Mouse (Mus musculus): ENCODE measurements at regions not wholly inside any gene's neighbourhood (a gene's known extent, or its start where the extent isn't known, plus 50 kb on each side); places are given as distances from the start of the nearest gene placed in this dataset.
"Not testable (repeated sequence)": the region's sequence is repeated elsewhere in the genome, so short reads cannot be mapped to it uniquely, and the experiment has no call there.

DNA sequence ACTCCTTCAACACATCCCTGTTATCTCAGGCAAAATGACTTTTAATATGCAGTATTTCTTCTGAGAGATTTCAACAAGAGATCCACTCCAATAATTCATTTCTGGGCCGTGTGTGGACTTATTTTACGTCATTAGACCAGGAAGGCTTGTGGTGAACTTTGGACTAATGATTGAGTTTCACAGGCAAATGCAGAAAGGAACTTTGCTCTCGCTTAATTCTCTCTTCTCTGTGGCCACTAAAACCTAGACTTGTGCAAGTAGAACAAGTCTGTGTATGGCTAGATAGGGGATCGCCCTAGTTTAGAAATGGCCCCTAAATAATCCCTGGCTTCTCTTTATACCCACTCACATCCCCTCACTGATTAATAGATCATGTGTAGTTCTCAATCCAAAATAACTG is 50.6 kb upstream of the Ppp1r12a start:
- H3K9me3 ChIP-seq: no peaks in the 10 kb centered on the region
- WGBS: 94% methylated on average over 4 of the region's 4 CpGs

DNA sequence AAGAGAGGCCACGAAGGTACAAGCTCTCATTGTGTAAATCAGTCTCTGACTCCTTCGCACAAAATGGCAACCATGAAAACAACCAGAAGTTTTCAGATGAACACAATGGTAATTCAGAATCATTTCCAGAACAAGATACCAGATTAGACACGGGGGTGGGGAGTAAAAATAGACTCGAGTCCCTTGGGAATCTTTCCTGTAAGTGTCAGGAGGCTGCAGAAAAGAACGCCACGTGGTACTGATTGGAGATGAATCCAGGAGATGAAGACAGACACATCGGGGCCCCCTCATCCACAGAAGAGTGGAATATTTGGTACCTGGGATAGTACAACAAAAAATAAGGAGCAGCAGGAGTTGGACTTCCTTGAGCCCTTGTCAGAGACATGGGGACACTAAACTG is 51.1 kb upstream of the Ppp1r12a start:
- Histone ChIP-seq H3K9me3 (no peaks in the 10 kb centered on the region), H3K4me2 (no peak overlapping the region), H3K27me3 (replicated peaks) (no peaks in the 10 kb centered on the region), H3K9ac (no peak overlapping the region), H3K4me3 (no peak overlapping the region), H3K36me3 (replicated peaks) (no peaks in the 10 kb centered on the region), H3K27ac (no peak overlapping the region), H3K4me1 (no peaks in the 10 kb centered on the region)
- 70% methylated on average over 7 of the region's 7 CpGs for WGBS
- no peak for ATAC-seq (replicated peaks)

More for the DNA sequence above, 50.6 kb upstream of the Ppp1r12a start:
- H3K27me3 ChIP-seq (replicated peaks): no peaks in the 10 kb centered on the region
- no peak overlapping the region for H3K27ac ChIP-seq
- H3K9ac ChIP-seq: no peak overlapping the region
- no peak for ATAC-seq (replicated peaks)
- no peaks in the 10 kb centered on the region for H3K36me3 ChIP-seq (replicated peaks)
- H3K4me3 ChIP-seq: no peak overlapping the region
- no peak overlapping the region for H3K4me2 ChIP-seq
- H3K4me1 ChIP-seq: no peaks in the 10 kb centered on the region

DNA sequence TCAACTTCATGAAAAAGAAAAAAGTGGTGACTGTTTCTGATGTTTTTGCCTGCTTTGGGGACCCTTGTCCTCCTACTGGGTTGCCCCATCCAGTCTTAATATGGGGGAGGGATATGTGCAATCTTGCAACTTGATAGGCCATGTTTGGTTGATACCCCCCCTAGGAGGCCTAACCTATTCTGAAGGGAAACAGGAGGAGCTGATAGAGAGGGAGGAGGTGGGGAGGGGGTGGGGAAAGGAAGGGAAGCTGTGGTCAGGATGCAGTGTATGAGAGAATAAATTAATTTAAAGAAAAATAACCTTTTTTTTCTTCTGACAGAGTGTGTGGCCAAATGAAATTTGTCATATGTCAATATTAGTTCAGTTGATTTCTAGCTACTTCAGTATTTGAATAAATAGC is 51.8 kb upstream of the Ppp1r12a start:
- Histone ChIP-seq H3K4me3 (no peak overlapping the region), H3K4me1 (no peaks in the 10 kb centered on the region), H3K4me2 (no peak overlapping the region), H3K9ac (no peak overlapping the region), H3K36me3 (replicated peaks) (no peaks in the 10 kb centered on the region), H3K9me3 (no peaks in the 10 kb centered on the region), H3K27me3 (replicated peaks) (no peaks in the 10 kb centered on the region), H3K27ac (no peak overlapping the region)
- ATAC-seq (replicated peaks): no peak

DNA sequence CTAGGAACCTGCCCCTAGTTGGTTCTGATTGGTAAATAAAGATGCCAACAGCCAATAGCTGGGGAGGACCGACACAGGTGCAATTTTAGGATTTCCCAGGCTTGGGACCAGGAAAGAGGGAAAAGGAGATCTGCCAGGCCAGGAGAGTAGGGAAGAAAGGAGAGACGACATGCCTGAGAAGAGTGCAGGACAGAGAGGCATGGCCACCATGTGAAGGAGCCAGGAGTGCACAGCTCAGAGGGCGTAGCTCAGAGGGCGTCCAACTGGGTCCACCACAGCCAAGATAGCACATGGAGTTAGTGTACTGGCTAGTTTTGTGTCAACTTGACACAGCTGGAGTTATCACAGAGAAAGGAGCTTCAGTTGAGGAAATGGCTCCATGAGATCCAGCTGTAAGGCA is 53.5 kb upstream of the Ppp1r12a start:
- not testable (repeated sequence) for H3K4me2 ChIP-seq; H3K9me3 ChIP-seq; H3K9ac ChIP-seq; H3K27ac ChIP-seq; H3K4me3 ChIP-seq; H3K36me3 ChIP-seq (replicated peaks); H3K27me3 ChIP-seq (replicated peaks); H3K4me1 ChIP-seq; ATAC-seq (replicated peaks)
- 90% methylated on average over 4 of the region's 4 CpGs for WGBS

DNA sequence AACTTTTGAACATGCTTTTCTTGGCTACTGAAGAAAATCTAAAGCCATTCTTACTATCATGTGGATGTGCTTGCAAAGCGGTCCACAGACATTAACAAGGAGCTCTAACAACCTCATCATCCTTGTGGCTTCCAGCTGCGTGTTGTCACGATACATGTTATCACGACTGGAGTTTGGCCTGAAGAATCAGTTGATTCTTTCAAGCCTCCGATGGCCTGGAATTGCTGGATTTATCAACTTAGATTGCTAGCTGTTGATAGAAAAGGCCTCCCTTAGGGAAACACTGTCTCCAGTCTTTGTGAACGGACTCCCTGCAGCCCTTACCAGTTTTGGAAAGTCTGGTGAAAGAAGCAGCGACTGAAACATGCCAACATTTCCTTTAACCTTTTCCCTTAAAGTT is 60.5 kb upstream of the Ppp1r12a start:
- H3K9me3 ChIP-seq: no peaks in the 10 kb centered on the region
- no peaks in the 10 kb centered on the region for H3K4me1 ChIP-seq
- no peak overlapping the region for H3K27ac ChIP-seq
- no peak overlapping the region for H3K4me2 ChIP-seq
- no peaks in the 10 kb centered on the region for H3K36me3 ChIP-seq (replicated peaks)
- ATAC-seq (replicated peaks): no peak
- H3K9ac ChIP-seq: no peak overlapping the region
- no peaks in the 10 kb centered on the region for H3K27me3 ChIP-seq (replicated peaks)
- H3K4me3 ChIP-seq: no peak overlapping the region
- 87% methylated on average over 7 of the region's 7 CpGs for WGBS

DNA sequence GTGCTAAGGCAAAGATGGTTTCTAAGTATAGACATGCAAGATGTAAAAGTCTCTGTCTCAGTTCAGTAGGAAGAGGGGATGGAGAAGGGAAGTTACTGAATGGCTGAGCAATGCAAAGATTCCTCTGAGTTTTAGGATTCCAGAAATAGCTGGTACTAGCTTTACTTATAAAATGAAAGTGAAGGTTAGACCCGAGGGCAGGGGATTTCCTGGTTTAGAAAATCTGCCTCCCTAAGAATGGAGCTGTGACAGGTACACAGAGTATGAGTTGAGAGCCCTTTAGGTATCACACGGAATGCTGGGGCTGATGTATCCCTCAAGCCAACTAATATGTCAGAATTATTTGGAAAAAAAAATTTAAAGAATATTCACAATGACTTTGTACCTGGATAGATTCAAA is 69.0 kb upstream of the Ppp1r12a start:
- no peak overlapping the region for H3K4me3 ChIP-seq
- no peak overlapping the region for H3K4me2 ChIP-seq
- 77% methylated on average over 2 of the region's 2 CpGs for WGBS
- H3K36me3 ChIP-seq (replicated peaks): no peaks in the 10 kb centered on the region
- no peak overlapping the region for H3K27ac ChIP-seq
- no peaks in the 10 kb centered on the region for H3K4me1 ChIP-seq
- ATAC-seq (replicated peaks): no peak
- no peaks in the 10 kb centered on the region for H3K9me3 ChIP-seq
- H3K9ac ChIP-seq: no peak overlapping the region
- no peaks in the 10 kb centered on the region for H3K27me3 ChIP-seq (replicated peaks)

DNA sequence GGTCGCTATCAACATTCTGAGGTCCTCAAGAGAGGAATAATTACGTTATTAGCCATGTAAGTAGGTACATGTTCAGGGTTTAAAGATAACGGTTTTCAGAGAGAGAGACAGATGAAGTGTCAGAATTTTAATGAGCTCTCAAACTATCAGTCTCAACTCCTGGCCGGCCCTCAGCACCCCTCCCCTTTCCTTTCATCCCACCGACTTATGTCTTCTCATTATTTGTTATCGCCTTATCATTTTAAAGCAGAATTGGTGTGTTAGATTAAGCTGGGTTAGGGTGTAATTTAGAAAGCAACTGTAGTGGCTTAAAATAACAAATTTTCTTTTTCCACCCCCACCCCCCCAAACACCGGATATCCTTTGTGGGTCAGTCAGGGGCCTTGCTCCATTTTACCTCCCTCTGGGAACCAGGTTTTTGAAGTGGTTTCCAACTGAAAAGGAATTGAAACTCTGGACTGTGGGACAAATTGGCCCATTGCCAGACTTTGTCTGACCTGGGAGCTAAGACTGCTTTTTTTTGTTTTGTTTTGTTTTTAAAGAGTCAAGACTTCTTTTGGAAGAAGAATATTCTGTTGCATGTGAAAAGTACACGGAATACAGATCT is 72.5 kb upstream of the Ppp1r12a start:
- WGBS: 39% methylated on average over 8 of the region's 8 CpGs

DNA sequence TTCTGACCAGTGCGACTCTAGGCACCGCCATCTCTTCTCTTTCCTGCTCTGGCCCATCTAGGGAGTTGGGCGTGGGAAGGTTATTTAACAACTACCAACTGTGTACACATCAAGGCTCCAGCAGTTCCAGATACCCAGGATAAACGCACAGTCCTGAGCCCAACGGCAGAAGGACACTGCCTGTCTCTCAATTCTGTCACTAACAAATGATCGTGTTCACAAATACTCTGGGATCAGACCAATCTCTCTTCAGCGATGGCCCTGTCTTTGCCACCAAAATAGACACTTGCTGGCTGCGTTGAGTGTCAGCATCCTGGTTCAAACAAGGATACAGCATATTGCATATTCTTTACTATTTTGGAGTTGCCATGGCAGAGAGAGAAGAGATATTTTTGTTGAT is 73.1 kb upstream of the Ppp1r12a start:
- Histone ChIP-seq H3K27ac (peak overlapping the region; percentile 9; the same call in 1 of the 2 replicates), H3K4me2 (no peak overlapping the region), H3K4me3 (no peak overlapping the region), H3K27me3 (replicated peaks) (no peaks in the 10 kb centered on the region), H3K4me1 (no peaks in the 10 kb centered on the region), H3K36me3 (replicated peaks) (no peaks in the 10 kb centered on the region), H3K9ac (no peak overlapping the region), H3K9me3 (no peaks in the 10 kb centered on the region)
- 66% methylated on average over 8 of the region's 8 CpGs for WGBS
- ATAC-seq (replicated peaks): no peak

More for the DNA sequence above, 72.5 kb upstream of the Ppp1r12a start:
- H3K9me3 ChIP-seq: no peaks in the 10 kb centered on the region
- no peak overlapping the region for H3K4me2 ChIP-seq
- H3K27me3 ChIP-seq (replicated peaks): no peaks in the 10 kb centered on the region
- no peak overlapping the region for H3K27ac ChIP-seq
- no peak overlapping the region for H3K9ac ChIP-seq
- no peaks in the 10 kb centered on the region for H3K36me3 ChIP-seq (replicated peaks)
- no peak for ATAC-seq (replicated peaks)
- no peak overlapping the region for H3K4me3 ChIP-seq
- H3K4me1 ChIP-seq: no peaks in the 10 kb centered on the region

DNA sequence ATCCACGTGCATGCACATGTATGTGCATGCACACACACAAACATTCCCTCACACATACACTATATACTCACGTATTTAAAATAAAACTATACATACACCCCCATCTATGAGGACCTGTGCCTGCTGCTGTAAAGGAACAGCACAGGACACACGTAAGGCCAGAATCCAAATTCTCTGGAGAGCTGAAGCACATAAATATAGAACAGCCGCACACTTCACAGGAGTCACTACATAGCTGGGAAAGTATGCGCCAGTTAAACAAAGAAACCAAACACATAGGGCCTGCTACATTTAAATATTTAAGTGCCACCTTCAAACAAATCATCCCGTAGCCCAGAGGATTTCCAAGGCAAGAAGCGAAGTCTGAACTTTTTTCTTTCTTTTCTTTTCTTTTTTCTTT is 73.8 kb upstream of the Ppp1r12a start:
- H3K4me3 ChIP-seq: no peak overlapping the region
- no peaks in the 10 kb centered on the region for H3K9me3 ChIP-seq
- no peaks in the 10 kb centered on the region for H3K27me3 ChIP-seq (replicated peaks)
- H3K4me2 ChIP-seq: no peak overlapping the region
- H3K36me3 ChIP-seq (replicated peaks): no peaks in the 10 kb centered on the region
- H3K4me1 ChIP-seq: no peaks in the 10 kb centered on the region
- no peak for ATAC-seq (replicated peaks)
- no peak overlapping the region for H3K9ac ChIP-seq
- no peak overlapping the region for H3K27ac ChIP-seq
- 72% methylated on average over 7 of the region's 7 CpGs for WGBS

DNA sequence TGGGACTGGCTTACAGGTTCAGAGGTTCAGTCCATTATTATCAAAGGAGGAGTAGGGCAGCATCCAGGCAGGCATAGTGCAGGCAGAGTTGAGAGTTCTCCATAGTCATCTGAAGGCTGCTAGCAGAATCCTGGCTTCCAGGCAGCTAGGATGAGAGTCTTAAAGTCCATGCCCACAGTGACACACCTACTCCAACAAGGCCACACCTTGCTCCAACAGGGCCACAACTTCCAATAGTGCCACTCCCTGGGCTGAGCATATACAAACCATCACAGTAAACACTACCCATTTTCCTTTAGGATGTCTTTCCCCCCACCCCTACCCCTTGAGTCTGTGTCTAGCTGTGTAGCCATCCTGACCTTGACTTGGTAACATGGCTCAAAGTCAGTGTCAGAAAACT is 78.8 kb upstream of the Ppp1r12a start:
- no peak overlapping the region for H3K27ac ChIP-seq
- H3K4me1 ChIP-seq: no peaks in the 10 kb centered on the region
- no peak overlapping the region for H3K4me3 ChIP-seq
- no peaks in the 10 kb centered on the region for H3K27me3 ChIP-seq (replicated peaks)
- no peak overlapping the region for H3K4me2 ChIP-seq
- H3K9me3 ChIP-seq: no peaks in the 10 kb centered on the region
- H3K36me3 ChIP-seq (replicated peaks): no peaks in the 10 kb centered on the region
- ATAC-seq (replicated peaks): no peak
- H3K9ac ChIP-seq: no peak overlapping the region

DNA sequence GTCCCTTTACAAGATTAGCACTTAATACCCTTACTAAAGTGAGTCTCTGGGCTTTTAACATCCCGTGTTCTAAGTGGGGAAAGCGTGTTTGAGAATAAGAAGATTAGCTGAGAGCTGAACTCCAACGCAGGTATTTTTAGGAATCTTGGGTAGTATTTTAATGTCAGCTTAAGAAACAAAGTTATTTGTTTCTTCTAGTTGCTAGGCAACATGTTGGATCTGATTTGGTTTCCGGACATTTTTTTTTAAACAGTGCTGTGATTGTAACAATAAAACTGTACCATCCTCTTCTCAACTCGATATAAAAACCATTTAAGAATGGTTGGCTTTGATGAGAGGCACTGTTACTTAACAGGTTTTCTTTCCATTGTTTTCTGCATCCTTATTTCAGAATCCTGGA is 86.8 kb upstream of the Ppp1r12a start:
- H3K4me1 ChIP-seq: 0 out of 2 replicates have a peak, but pooled peaks cover 5% of the 10 kb centered on the region
- H3K4me3 ChIP-seq: no peak overlapping the region
- H3K27me3 ChIP-seq (replicated peaks): no peaks in the 10 kb centered on the region
- H3K36me3 ChIP-seq (replicated peaks): no peaks in the 10 kb centered on the region
- H3K9me3 ChIP-seq: no peaks in the 10 kb centered on the region
- H3K9ac ChIP-seq: no peak overlapping the region
- ATAC-seq (replicated peaks): no peak
- no peak overlapping the region for H3K27ac ChIP-seq
- no peak overlapping the region for H3K4me2 ChIP-seq
- 34% methylated on average over 5 of the region's 5 CpGs for WGBS

DNA sequence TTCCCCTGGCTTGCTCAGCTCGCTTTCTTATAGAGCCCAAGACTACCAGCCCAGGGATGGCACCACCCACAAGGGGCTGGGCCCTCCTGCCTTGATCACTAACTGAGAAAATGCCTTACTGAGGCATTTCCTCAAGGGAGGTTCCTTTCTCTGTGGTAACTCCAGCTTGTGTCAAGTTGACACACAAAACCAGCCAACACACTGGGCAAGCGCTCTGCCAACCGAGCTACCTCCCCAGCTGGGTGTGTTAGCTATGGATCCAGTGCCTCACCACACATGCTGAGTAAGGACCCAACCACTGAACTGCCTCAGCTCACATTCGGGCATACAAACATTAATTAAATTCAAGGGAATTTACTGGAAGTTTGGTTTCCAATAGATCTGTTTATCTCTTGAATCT is 88.2 kb upstream of the Ppp1r12a start:
- no peak overlapping the region for H3K4me2 ChIP-seq
- no peaks in the 10 kb centered on the region for H3K27me3 ChIP-seq (replicated peaks)
- WGBS: 95% methylated on average over 4 of the region's 4 CpGs
- H3K9me3 ChIP-seq: no peaks in the 10 kb centered on the region
- H3K4me1 ChIP-seq: 0 out of 2 replicates have a peak, but pooled peaks cover 5% of the 10 kb centered on the region
- H3K9ac ChIP-seq: no peak overlapping the region
- no peak for ATAC-seq (replicated peaks)
- no peaks in the 10 kb centered on the region for H3K36me3 ChIP-seq (replicated peaks)
- H3K27ac ChIP-seq: no peak overlapping the region
- H3K4me3 ChIP-seq: no peak overlapping the region

DNA sequence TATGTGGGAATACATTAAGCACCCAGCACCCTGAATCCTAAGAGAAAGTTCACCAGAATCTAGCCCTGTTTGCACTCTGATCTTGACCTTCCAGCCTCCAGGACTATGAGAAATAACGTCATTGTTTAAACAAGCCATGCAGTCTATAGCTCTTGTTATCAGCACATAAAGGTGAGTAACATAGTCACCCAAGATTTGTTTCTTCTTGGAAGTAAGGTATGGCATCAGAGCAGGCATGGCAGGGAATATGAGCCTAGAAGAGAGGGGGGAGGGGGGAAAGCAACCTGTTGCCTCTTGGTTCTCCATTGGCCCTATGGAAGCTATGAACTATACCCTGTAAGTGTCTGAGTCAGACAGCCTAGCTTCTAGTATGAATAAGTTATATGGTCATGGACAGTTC is 89.8 kb upstream of the Ppp1r12a start:
- Histone ChIP-seq H3K9ac (no peak overlapping the region), H3K9me3 (no peaks in the 10 kb centered on the region), H3K27me3 (replicated peaks) (no peaks in the 10 kb centered on the region), H3K27ac (no peak overlapping the region), H3K4me1 (0 out of 2 replicates have a peak, but pooled peaks cover 5% of the 10 kb centered on the region), H3K4me3 (no peak overlapping the region), H3K4me2 (no peak overlapping the region), H3K36me3 (replicated peaks) (no peaks in the 10 kb centered on the region)
- no peak for ATAC-seq (replicated peaks)
- 89% methylated on average over 1 of the region's 1 CpGs for WGBS
